Mouse (Mus musculus): Measurements from ENCODE around the gene Usp36. TPM values are rescaled to one million over a fixed set of nuclear protein-coding genes. Genes with fewer than 3 reads are reported as not detected.

The Usp36 gene
- 11.9 and 13.6 TPM in 2 replicates for polyA plus RNA-seq (2014; fragmentation: Nextera tagmentation; extraction: Ambion mirVana)

GRCm38 (mm10) chr11:118289999-118290889, at the start of gene Usp36:
Usp36 (minus strand) TSS chr11:118290244.
- peak within 1 kb of the TSS; percentile 96 for H3K4me2 ChIP-seq (replicated peaks)
- peak within 1 kb of the TSS; percentile 89 for H3K27ac ChIP-seq
- peak; percentile 99 for ATAC-seq (ENCODE audit: low FRiP score)
- peaks cover 15% of the 10 kb centered on the region for H3K4me1 ChIP-seq (replicated peaks; ENCODE audit: control insufficient read depth, insufficient read depth, low read length)
- H3K36me3 ChIP-seq (replicated peaks; ENCODE audit: control insufficient read depth, insufficient read depth) = peaks cover 26% of the 10 kb centered on the region
- peak within 1 kb of the TSS; percentile 82 for H3K9ac ChIP-seq
- 1% methylated on average over 68 of the region's 68 CpGs for WGBS
- H3K27me3 ChIP-seq (ENCODE audit: control insufficient read depth, insufficient read depth, low read length) = no peaks in the 10 kb centered on the region
- H3K4me3 ChIP-seq (replicated peaks; ENCODE audit: low read length) = peak within 1 kb of the TSS; percentile 81
- no peaks in the 10 kb centered on the region for H3K9me3 ChIP-seq (ENCODE audit: control insufficient read depth, low read length)
- DNase-seq (ENCODE audit: low spot score) = peak; percentile 100

- Histone ChIP-seq H3K9me3 (ENCODE audit: control insufficient read depth, low read length) (no peaks in the 10 kb centered on the region), H3K4me2 (replicated peaks) (no peak overlapping the region), H3K4me3 (replicated peaks; ENCODE audit: low read length) (no peak overlapping the region), H3K36me3 (replicated peaks; ENCODE audit: control insufficient read depth, insufficient read depth) (peaks cover 7% of the 10 kb centered on the region; the same call in 1 of the 2 replicates), H3K27me3 (ENCODE audit: control insufficient read depth, insufficient read depth, low read length) (no peaks in the 10 kb centered on the region), H3K9ac (no peak overlapping the region), H3K4me1 (replicated peaks; ENCODE audit: control insufficient read depth, insufficient read depth, low read length) (peaks cover 10% of the 10 kb centered on the region), H3K27ac (no peak overlapping the region)
- no peak for ATAC-seq (ENCODE audit: low FRiP score)
- WGBS = 83% methylated on average over 8 of the region's 8 CpGs
- no peak for DNase-seq (ENCODE audit: low spot score)
These were observed 47.6 kb upstream of the Usp36 start for GRCm38 (mm10) chr11:118337491-118338168.

GRCm38 (mm10) chr11:118333431-118333830, 43.4 kb upstream of the Usp36 start:
- peaks cover 5% of the 10 kb centered on the region; the same call in 1 of the 2 replicates for H3K4me1 ChIP-seq (replicated peaks; ENCODE audit: control insufficient read depth, insufficient read depth, low read length)
- no peak overlapping the region for H3K4me3 ChIP-seq (replicated peaks; ENCODE audit: low read length)
- WGBS = 91% methylated on average over 17 of the region's 17 CpGs
- DNase-seq (ENCODE audit: low spot score) (no peak), ATAC-seq (ENCODE audit: low FRiP score) (no peak)
- peaks cover 7% of the 10 kb centered on the region; the same call in 1 of the 2 replicates for H3K36me3 ChIP-seq (replicated peaks; ENCODE audit: control insufficient read depth, insufficient read depth)
- H3K9ac ChIP-seq = no peak overlapping the region
- no peaks in the 10 kb centered on the region for H3K27me3 ChIP-seq (ENCODE audit: control insufficient read depth, insufficient read depth, low read length)
- no peaks in the 10 kb centered on the region for H3K9me3 ChIP-seq (ENCODE audit: control insufficient read depth, low read length)
- H3K27ac ChIP-seq = no peak overlapping the region
- H3K4me2 ChIP-seq (replicated peaks) = no peak overlapping the region

- ATAC-seq (ENCODE audit: low FRiP score) = no peak
- H3K4me3 ChIP-seq (replicated peaks; ENCODE audit: low read length) = no peak overlapping the region
- H3K36me3 ChIP-seq (replicated peaks; ENCODE audit: control insufficient read depth, insufficient read depth) = peaks cover 7% of the 10 kb centered on the region; the same call in 1 of the 2 replicates
- no peaks in the 10 kb centered on the region for H3K9me3 ChIP-seq (ENCODE audit: control insufficient read depth, low read length)
- no peak overlapping the region for H3K4me2 ChIP-seq (replicated peaks)
- H3K4me1 ChIP-seq (replicated peaks; ENCODE audit: control insufficient read depth, insufficient read depth, low read length) = peaks cover 16% of the 10 kb centered on the region
- no peak overlapping the region for H3K27ac ChIP-seq
- DNase-seq (ENCODE audit: low spot score) = no peak
- no peaks in the 10 kb centered on the region for H3K27me3 ChIP-seq (ENCODE audit: control insufficient read depth, insufficient read depth, low read length)
- WGBS = 95% methylated on average over 11 of the region's 11 CpGs
- no peak overlapping the region for H3K9ac ChIP-seq
These were observed 42.3 kb upstream of the Usp36 start for GRCm38 (mm10) chr11:118332376-118332775.

- no peak for DNase-seq (ENCODE audit: low spot score)
- Histone ChIP-seq H3K9ac (no peak overlapping the region), H3K27ac (no peak overlapping the region), H3K9me3 (ENCODE audit: control insufficient read depth, low read length) (no peaks in the 10 kb centered on the region), H3K36me3 (replicated peaks; ENCODE audit: control insufficient read depth, insufficient read depth) (peaks cover 7% of the 10 kb centered on the region; the same call in 1 of the 2 replicates), H3K4me3 (replicated peaks; ENCODE audit: low read length) (no peak overlapping the region), H3K4me1 (replicated peaks; ENCODE audit: control insufficient read depth, insufficient read depth, low read length) (peaks cover 26% of the 10 kb centered on the region), H3K27me3 (ENCODE audit: control insufficient read depth, insufficient read depth, low read length) (no peaks in the 10 kb centered on the region), H3K4me2 (replicated peaks) (no peak overlapping the region)
- no peak for ATAC-seq (ENCODE audit: low FRiP score)
- 95% methylated on average over 16 of the region's 16 CpGs for WGBS
These were observed 40.7 kb upstream of the Usp36 start for GRCm38 (mm10) chr11:118330777-118331176.

GRCm38 (mm10) chr11:118330361-118330760, 40.3 kb upstream of the Usp36 start:
- H3K4me1 ChIP-seq (replicated peaks; ENCODE audit: control insufficient read depth, insufficient read depth, low read length) = peaks cover 26% of the 10 kb centered on the region
- H3K4me2 ChIP-seq (replicated peaks) = no peak overlapping the region
- H3K27me3 ChIP-seq (ENCODE audit: control insufficient read depth, insufficient read depth, low read length) = no peaks in the 10 kb centered on the region
- ATAC-seq (ENCODE audit: low FRiP score) (no peak), DNase-seq (ENCODE audit: low spot score) (no peak)
- peaks cover 7% of the 10 kb centered on the region; the same call in 1 of the 2 replicates for H3K36me3 ChIP-seq (replicated peaks; ENCODE audit: control insufficient read depth, insufficient read depth)
- 93% methylated on average over 14 of the region's 14 CpGs for WGBS
- no peaks in the 10 kb centered on the region for H3K9me3 ChIP-seq (ENCODE audit: control insufficient read depth, low read length)
- no peak overlapping the region for H3K4me3 ChIP-seq (replicated peaks; ENCODE audit: low read length)
- H3K9ac ChIP-seq = no peak overlapping the region
- H3K27ac ChIP-seq = no peak overlapping the region

- no peak overlapping the region for H3K27ac ChIP-seq
- peaks cover 7% of the 10 kb centered on the region; the same call in 1 of the 2 replicates for H3K36me3 ChIP-seq (replicated peaks; ENCODE audit: control insufficient read depth, insufficient read depth)
- H3K27me3 ChIP-seq (ENCODE audit: control insufficient read depth, insufficient read depth, low read length) = no peaks in the 10 kb centered on the region
- no peak overlapping the region for H3K4me2 ChIP-seq (replicated peaks)
- ATAC-seq (ENCODE audit: low FRiP score) = no peak
- peaks cover 26% of the 10 kb centered on the region for H3K4me1 ChIP-seq (replicated peaks; ENCODE audit: control insufficient read depth, insufficient read depth, low read length)
- H3K9me3 ChIP-seq (ENCODE audit: control insufficient read depth, low read length) = no peaks in the 10 kb centered on the region
- H3K9ac ChIP-seq = no peak overlapping the region
- no peak overlapping the region for H3K4me3 ChIP-seq (replicated peaks; ENCODE audit: low read length)
- no peak for DNase-seq (ENCODE audit: low spot score)
- 90% methylated on average over 5 of the region's 5 CpGs for WGBS
These were observed 38.9 kb upstream of the Usp36 start for GRCm38 (mm10) chr11:118328947-118329346.

GRCm38 (mm10) chr11:118328511-118328910, 38.5 kb upstream of the Usp36 start:
- peaks cover 6% of the 10 kb centered on the region; the same call in 1 of the 2 replicates for H3K36me3 ChIP-seq (replicated peaks; ENCODE audit: control insufficient read depth, insufficient read depth)
- ATAC-seq (ENCODE audit: low FRiP score) = no peak
- DNase-seq (ENCODE audit: low spot score) = no peak
- H3K4me1 ChIP-seq (replicated peaks; ENCODE audit: control insufficient read depth, insufficient read depth, low read length) = peaks cover 26% of the 10 kb centered on the region
- peak overlapping the region; percentile 88 for H3K27ac ChIP-seq
- no peak overlapping the region for H3K4me2 ChIP-seq (replicated peaks)
- H3K4me3 ChIP-seq (replicated peaks; ENCODE audit: low read length) = no peak overlapping the region
- H3K9ac ChIP-seq = no peak overlapping the region; the same call in 1 of the 2 replicates
- H3K27me3 ChIP-seq (ENCODE audit: control insufficient read depth, insufficient read depth, low read length) = no peaks in the 10 kb centered on the region
- H3K9me3 ChIP-seq (ENCODE audit: control insufficient read depth, low read length) = no peaks in the 10 kb centered on the region
- WGBS = 96% methylated on average over 6 of the region's 6 CpGs

Data from hindbrain, embryonic 14.5 days (tissue).